Mouse (Mus musculus) c-Kit-positive CD71-positive TER-119-positive erythroid progenitor cells, embryonic 14.5 days (primary cell): ENCODE data around the gene Asb5.
A peak's percentile ranks its signal among the peaks of the same experiment; 100 is the strongest.
"Not testable (repeated sequence)": the region's sequence is repeated elsewhere in the genome, so short reads cannot be mapped to it uniquely, and the experiment has no call there.

Experiments used
- DNase-seq: peaks from one replicate; pipeline ENCODE4 v3.0.0-alpha.2; 2013; ENCODE audit warnings: low spot score

The Asb5 gene

DNA sequence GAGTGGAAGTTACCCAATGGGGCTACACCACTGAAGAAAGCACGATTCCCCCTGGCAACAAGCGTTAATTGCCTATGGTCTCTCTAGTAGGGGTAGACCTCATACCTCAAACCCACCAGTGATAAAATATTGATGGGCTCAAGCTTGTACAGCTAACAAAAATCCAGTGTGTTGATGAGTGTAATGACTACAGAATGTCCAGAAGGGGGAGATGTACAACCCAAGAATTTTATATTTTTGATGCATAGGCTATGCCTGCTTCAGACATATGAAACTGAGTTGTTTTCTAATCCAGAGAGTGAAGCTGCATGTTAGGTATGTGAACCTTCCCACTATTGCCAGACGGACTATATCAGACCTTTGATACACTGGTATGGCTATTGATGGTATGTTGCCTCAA, 7.9 kb downstream of the Asb5 start:
- no peak for DNase-seq

DNA sequence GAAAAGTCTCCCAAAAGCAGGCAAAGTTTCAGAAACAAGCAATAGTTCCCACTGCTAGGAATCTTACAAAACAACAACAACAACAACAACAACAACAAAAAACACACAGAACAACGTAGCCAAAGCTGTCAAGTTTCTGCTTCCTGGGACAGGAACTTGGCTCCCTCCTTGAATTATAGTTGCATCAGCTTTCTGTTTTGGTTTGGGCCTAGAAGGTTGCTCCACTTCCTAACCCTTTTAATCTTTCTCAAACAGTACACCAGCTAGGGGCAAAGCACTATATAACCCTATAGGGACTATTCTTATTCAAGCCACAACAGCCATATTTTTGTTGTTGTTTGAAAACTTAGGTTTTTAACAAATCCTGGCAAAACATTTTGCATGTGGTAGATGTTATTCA, 12.0 kb downstream of the Asb5 start:
- no peak for DNase-seq

DNA sequence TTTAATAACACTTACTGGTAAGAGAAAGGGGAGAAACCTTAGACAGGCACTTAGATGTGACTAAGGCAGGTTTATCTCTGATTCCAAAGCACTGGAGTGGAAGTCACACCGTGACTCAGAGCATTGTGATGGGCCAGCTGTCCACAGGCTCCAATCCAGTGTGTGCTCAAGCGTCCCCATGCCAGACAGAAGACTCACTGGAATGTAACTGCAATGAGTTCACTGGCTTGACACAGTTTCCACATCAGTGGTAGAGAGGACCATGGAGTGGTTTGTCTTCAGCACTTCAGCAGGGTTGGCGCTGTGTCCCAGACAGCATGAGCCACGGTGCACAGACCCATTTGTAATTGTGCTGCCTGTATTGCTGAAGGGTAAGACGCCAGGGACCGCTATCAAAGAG, 19.0 kb downstream of the Asb5 start:
- DNase-seq, result no peak

DNA sequence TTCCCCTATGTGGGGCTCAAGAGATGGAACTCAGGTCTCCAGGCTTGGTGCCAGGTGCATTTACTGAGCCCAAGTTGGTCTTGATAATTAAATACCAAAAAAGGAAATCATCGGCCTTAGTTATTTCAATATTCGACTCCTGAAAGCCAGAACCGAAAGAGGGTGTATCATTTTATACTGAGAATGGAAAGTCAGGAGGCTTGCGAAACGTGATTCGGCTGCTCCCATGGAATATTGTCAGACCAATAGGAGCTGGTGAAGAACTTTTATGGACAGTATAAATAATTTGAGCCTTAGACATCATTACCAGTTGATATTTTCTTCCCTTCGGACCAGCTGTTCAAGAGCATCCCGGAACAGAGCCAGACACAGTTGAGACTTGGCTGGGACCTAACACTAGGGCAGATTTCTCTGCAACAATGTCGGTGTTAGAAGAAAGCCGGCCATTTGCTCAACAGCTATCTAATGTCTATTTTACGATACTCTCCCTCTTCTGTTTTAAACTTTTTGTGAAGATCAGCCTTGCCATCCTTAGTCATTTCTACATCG, 20.7 kb downstream of the Asb5 start:
- DNase-seq, result no peak

DNA sequence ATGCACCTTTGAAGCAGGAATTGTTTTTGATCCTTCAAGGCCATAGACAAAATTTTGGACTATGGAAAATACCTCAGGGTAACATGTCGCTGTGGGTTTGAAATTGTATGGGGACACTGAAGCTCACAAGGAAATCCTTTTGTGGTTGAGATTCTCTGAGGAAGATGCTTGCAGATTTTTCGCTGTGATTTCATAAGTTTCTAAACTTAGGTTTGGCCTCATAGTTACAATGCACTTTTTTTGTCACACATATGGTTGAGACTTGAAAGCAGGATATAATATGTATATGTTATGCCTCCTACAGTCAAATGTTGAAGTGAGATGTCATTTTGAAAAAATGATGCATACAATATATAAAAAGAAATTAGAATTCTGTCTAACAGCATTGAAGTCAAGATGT, 25.5 kb downstream of the Asb5 start:
- no peak for DNase-seq

DNA sequence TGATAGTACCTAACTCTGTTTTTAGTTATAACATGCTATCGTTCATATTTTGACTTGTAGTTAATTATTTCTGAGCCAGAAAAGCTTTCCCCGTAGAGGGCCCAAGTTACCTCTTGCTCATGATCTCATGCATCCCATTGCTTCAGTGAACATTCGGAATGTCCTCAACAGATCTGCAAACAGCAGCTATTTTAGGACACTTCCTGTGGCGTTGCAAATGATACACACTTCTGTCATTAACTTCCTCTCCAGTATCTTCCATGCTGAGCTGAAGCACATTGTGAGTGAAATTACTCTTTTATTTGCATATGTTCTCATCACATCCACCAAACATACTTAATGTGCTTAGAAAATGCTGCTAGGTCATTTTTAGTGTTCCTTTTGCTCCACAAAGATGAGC, 32.8 kb downstream of the Asb5 start:
- DNase-seq, result no peak

DNA sequence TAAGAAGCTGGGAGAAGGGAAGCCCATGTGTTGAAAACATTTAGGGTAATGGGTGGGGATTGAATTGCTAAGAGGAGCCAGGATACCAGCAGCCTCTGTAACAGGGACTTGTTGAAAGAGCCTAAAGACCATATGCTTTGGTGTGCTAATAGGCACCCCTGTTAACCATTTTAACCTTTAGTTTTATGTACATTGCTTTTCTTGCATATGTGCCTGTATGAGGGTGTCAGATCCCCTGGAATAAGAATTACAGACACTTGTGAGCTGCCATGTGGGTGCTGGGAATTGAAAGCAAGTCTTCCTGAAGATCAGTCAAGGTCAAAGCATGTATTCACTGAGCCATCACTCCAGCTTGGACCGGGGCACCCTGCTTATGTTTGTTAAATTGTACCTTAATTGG, 35.8 kb downstream of the Asb5 start:
- no peak for DNase-seq

DNA sequence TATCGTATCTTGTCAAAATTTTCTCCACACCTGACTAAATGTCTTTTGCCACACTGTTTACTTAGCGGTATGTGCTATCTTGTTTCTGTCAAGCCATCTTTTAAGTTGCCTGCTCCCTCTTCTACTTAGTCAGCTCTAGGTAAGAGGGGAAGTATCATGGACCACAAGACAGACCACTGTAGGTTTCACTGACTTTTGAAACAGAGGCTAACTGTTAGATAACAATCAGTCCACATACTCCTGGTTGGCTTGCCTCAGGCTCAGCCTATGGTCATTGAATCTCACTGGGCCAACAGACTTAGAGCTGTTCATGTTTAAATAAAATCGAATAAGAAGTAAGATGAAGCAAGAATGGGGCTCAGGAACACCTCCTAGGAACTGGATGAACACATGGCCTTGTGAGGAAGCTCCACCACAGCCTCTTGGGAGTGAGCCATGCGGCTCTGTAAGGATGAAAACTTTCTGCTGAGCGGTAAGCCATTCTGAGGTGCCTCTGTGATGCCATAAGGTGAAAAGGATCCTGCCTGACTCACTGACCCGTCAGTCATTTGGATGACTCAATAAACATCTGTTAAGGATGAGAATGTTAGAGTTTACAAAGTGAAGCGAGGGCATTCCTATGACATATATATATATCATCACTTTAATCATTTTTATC, 36.4 kb downstream of the Asb5 start:
- no peak for DNase-seq

DNA sequence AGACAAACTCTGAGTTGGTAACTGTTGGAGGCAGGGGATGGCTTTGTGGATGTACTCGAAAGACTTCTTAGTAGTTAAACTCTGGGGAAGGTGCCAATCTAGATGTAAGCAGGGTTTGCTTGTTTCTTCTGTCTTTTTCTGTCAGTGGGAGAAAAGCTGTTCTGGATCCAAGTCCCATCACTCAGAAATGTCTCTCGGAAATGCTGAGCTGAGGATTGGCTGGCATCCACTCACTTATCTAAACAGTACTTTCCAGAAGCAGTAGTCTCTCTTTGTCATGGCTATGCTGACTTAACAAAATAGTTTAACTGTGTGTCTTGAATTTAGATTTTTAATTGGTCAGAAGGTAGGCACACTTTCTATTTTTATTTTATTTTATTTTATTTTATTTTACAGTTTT, 37.8 kb downstream of the Asb5 start:
- no peak for DNase-seq

DNA sequence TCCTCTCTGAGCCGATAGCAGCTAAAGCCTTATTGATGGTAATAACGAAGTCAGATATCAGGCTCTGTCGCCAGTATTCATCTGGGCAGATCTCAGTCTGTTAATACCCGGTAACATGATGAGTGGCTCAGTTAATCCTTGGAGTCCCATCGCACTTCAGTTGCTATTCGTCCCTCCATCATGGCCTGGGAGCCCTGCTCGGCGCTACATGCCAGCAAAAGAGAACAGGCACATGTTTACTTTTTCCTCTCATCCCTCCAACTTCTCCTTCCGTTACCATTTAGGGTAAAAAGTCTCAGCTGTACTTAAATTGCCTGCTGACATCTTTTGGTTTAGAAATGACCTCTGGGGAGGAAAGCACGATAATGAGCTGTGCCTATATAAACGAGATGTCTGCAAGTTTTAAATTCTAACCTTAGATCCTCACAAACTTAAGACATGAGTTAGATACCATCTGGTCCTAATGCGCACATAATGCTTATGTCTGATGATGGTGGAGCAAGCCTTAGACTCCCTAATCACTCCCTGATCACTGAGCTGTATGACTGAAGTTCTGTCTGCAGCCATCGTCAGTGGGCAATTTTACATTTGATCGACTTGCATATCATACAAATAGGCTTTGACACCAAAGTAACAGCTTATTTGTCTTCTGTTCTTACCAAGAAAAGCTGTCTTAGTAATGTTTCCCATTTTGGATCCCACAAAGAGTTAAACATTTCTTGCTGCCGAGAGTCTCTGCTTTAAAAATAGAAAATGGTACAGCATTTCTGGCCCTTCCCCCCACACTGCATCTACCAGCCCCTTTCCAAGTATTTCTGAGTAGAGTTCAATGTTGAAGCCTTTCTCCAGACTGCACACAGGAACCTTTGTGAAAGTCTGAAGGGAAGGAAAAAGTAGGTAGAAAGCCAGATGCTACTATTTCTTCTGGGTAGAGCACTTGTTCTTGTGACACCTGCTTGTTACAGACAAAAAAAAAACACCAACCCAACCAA, 41.5 kb downstream of the Asb5 start:
- no peak for DNase-seq

DNA sequence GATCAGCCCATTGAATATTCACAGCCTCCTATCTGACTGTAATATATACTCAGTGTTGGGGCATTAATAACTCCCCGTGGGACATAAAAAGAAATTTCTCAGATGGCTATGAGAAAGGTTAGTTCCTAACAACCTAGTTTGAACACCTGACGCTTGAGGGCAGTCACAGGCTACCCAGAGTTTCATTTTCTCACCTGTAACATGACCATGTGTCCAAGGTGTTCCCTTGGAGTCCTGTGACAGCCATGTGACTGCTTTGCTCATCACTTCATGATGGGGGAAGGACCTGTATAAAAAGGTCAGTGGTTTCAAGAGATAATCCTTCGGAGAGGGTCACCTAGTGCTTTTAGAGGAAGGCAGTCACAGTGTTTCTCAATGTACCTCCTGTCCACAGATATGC, 52.1 kb downstream of the Asb5 start:
- no peak for DNase-seq

DNA sequence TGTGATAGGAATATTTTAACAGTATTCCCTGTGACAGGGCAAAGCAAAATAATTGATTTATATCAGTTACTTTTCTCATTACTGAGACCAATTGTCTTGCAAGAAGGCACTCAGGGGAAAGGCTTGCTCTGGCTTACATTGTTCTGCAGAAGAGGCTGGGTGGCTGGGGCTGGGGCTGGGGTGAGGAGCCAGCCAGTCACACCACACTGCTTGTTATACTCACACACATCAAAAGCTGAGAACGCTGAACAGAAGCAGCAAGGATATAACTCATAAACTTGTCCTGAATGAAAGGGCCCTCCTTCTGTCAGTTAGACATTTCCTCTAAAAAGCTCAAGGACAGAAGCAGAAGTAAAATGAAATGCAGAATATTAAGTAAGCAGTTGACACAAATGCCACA, 53.5 kb downstream of the Asb5 start:
- no peak for DNase-seq

DNA sequence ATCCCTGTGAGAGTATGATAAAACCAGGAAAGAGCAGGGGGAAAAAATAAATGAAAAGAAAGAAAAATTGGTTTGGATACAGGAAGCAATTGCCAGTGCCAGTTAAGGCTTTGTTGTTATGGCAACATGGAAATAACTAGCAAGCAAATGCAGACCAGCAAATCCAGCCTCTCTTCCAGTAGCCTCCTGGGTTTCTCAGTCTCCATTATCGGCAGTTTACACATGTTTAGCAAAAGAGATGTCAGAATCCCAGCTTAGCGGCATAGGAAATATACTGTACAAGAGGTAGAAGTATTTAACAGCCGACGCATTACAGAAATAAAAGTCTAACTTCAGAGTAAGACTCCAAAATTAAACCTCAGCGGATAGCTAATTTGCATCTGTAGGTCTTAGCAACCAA, 65.3 kb downstream of the Asb5 start:
- DNase-seq, result no peak

DNA sequence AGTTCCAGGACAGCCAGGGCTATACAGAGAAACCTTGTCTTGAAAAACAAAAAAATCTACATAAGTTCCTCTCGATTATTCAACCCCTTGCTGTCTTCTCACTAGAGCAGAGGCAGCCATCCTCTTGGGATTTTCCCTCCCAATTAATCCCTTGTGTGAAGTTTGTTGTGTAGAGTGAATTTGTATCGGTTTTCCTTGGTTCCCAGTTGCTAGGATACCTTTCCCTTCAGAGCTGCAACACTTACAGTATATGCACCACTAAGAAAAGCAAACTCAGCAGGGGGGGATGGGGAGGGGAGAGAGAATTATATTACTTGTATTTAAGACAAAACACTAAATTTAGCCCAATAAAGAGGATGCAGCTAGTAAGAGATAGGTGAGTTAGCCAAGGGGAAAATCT, 66.7 kb downstream of the Asb5 start:
- DNase-seq, result no peak

DNA sequence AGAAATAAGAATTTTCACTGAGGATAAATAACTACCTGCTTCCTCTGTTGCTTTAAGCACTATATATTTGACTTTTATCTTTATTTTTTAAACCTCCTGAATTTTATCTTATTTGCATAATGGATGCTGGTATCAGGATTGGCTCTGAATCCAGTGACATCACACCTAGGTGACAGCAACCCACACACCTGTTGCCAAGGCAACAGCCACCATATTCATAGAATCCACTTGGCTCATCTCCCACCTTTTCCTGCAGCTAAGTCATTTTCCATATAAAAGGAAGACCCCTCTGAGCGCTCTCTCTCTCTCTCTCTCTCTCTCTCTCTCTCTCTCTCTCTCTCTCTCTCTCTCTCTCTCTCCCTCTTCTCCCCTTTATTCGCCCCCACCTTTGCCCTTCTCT, 67.6 kb downstream of the Asb5 start:
- DNase-seq, result no peak

DNA sequence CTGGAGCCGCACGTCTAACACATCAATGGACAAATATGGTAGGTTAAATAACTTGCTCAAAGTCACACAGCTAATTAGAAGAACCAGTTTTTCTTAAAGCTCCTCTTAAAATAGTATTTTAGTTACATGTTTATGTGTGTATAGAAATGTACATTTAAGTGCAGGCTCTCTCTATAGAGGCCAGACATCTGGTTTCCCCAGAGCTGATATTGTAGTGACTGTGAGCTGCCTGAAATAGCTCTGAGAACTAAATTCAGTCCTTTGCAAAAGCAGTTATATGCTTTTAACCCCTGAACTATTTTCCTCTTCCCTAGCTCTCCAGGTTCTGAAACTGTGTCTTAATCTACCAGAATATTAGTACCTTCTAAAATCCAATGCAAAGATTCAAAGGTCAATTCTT, 68.0 kb downstream of the Asb5 start:
- no peak for DNase-seq

DNA sequence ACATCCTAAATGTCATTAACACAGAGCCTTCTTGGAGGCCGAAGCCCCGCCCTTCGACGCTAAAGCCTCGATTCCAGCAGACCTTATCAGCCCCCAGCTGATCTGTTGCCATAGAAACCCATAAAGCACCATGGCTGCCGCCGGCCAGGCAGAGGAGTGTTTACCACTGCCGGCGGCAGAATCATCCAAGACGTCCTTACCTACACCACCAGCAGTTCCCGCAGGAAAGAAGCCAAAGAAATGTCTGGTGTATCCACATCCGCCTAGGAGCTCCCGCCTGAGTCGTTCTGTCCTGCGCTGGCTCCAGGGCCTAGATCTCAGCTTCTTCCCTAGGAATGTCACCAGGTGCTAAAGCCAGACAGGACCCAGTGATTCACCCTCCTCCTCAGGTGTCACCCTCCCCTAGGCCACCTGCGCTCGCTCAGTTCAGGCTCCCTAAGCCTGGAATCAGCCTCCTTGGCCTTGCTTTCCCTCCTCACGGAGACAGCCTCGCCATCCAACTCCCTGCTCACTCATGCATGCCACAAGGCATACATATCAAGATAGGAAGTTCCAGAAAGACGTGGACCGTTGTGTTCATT, 71.4 kb downstream of the Asb5 start, which contains the start of gene Spata4:
Gene Spata4 (plus strand): TSS at position 111 of the 581 bp plus-strand sequence.
- DNase-seq, result peak; percentile 37

DNA sequence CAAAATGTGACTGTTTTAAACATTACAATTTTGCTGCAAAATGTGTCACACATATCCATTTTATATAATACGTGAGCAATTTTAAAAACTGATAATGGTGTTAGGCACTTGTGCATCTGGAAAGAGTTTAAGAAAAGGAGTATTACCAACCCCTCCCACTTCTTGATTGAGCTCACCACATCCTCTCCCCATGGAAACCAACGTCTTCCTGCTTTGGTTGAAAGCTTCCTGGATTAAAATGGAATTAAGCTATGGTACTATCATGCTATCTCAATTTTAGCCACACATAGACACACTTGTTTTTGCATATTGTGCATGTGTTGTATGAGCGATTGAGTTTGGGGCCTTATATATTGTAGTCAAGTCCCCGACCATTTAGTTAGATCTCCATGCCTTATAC, 74.1 kb downstream of the Asb5 start:
- no peak for DNase-seq

DNA sequence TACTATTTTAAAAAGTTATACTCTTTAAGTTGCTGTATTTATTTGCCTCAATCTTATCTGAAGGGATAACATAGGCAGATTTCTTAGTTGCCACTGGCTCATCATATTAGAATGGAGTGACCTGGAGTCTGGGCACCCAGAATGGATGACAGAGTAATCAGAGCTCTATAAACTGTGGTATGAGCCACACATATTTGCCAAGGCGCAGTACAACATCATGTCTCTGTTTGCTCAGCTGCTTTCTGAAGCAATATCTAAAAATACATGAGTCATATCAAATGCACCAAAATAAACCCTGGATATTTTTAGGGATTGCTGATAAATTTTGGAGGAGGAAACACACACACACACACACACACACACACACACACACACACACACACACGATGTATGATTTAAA, 80.0 kb downstream of the Asb5 start:
- no peak for DNase-seq

DNA sequence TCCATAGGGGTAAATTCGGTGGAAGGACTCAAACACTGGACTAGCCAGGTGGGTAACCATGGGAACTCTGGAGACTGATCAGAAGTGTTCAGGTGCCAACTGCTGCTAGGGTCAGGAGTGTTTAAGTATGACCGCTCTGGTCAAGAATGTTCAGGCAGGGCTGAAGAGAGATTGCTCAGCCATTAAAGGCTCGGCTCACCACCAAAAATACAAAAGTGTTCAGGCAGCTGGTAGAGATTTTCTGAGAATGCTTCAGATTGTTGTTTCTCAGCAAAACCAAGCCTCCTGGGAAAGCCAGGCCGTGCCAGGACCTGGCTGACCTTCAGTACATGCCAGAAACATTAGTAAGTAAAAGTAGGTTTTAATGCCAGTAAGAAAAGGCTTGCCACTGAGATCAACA, 80.9 kb downstream of the Asb5 start:
- DNase-seq, result no peak

DNA sequence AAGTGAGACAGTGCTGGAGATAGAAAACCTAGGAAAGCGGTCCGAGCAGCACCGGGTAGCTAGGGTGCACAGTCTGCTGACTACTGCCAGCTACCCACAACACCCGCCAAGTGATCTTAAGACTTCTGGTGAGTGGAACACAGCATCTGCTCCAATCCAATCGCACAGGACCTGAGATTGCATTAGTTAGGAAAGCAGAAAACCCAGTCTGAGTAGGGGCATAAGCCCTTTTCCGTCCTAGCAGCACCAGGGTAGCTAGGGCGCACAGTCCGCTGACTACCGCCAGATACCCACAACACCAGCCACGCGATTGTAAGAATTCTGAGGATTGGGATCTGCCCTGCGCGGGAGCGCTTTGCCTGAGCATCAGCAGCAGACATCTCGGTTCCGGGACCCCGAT, 87.3 kb downstream of the Asb5 start:
- DNase-seq, result not testable (repeated sequence)
